Mouse (Mus musculus) lung, embryonic 16.5 days (tissue): ENCODE measurements around the gene Sart3. TPM values are rescaled to one million over a fixed set of nuclear protein-coding genes. Genes with fewer than 3 reads are reported as not detected.

Experiments
- ATAC-seq: fragments of 200-750 bp; cut with Nextera tagmentation; 2 replicates; pipeline ENCODE4 v1.8.0; 2017; ENCODE audit warnings: low read depth, mild to moderate bottlenecking, moderate library complexity
- H3K27ac ChIP-seq: fragments of 300-500 bp; sonication (generic); 2 replicates; pipeline ENCODE4 v1.5.1; 2014; ENCODE audit warnings: mild to moderate bottlenecking, control low read depth, low read length
- H3K27me3 ChIP-seq: fragments of 300-500 bp; sonication (generic); 2 replicates; pipeline ENCODE4 v1.6.1; 2014; ENCODE audit warnings: low read depth, low read length, mixed read lengths; ENCODE audit not compliant: control insufficient read depth, insufficient read depth
- H3K36me3 ChIP-seq: fragments of 300-500 bp; sonication (generic); 2 replicates; pipeline ENCODE4 v1.6.1; 2014; ENCODE audit warnings: low read length; ENCODE audit not compliant: control insufficient read depth, insufficient read depth
- H3K4me1 ChIP-seq: fragments of 300-500 bp; sonication (generic); replicated peaks from 2 replicates; pipeline ENCODE4 v1.6.1; 2014; ENCODE audit warnings: low read length, mixed read lengths; ENCODE audit not compliant: control insufficient read depth, insufficient read depth
- H3K4me2 ChIP-seq: fragments of 300-500 bp; sonication (generic); 2 replicates; pipeline ENCODE4 v1.6.1; 2014; ENCODE audit warnings: low read depth, low read length, control low read depth
- H3K4me3 ChIP-seq: fragments of 300-500 bp; sonication (generic); 2 replicates; pipeline ENCODE4 v1.5.1; 2014; ENCODE audit warnings: mild to moderate bottlenecking, low read length, control low read depth
- H3K9ac ChIP-seq: fragments of 300-500 bp; sonication (generic); 2 replicates; pipeline ENCODE4 v1.6.1; 2014; ENCODE audit warnings: low read length, control low read depth
- H3K9me3 ChIP-seq: fragments of 300-500 bp; sonication (generic); 2 replicates; pipeline ENCODE4 v1.6.1; 2016; ENCODE audit warnings: low read length; ENCODE audit not compliant: control insufficient read depth
- WGBS: fragments of 180-500 bp; shearing (Covaris S2); extraction: QIAGEN DNeasy Blood & Tissue Kit; methylation state at CpG from one replicate; pipeline ENCODE4 v1.1.7; 2014; 5-methylcytosine and 5-hydroxymethylcytosine counted together
- polyA plus RNA-seq: library from polyadenylated mRNA; unstranded; fragments of >200 nt; fragmentation: Nextera tagmentation; extraction: Ambion mirVana; gene quantifications from 2 replicates; pipeline ENCODE4 v1.2.1, GENCODE M21; 2015

Sart3 gene
- polyA plus RNA-seq, 1 experiment from 2014 or later, result 42.5 TPM

DNA sequence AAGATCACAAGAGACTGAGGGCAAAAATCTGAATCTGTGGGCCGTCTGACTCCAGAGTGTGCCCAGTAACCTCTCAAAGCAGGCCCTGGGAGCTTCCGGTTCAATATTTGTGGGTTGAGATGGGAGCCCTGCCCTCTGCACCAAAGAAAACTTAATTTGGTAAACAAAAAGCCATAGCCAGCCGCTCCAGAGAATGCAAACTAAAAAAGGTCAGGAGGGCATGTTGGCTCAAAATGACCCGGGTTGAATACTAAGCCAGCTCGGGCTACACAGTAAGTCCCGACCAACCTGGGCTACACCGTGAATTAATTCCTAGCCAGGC lies 37.3 kb downstream of the Sart3 start:
- no peaks in the 10 kb centered on the region for H3K9me3 ChIP-seq
- H3K27me3 ChIP-seq, result no peaks in the 10 kb centered on the region
- H3K27ac ChIP-seq, result peak overlapping the region; percentile 92
- H3K9ac ChIP-seq, result peak overlapping the region; percentile 70
- 14% methylated on average over 7 of the region's 7 CpGs for whole genome bisulfite sequencing
- peak overlapping the region; percentile 76 for H3K4me3 ChIP-seq
- peaks cover 12% of the 10 kb centered on the region for H3K4me1 ChIP-seq
- ATAC-seq, result no peak
- peak overlapping the region; percentile 82 for H3K4me2 ChIP-seq
- H3K36me3 ChIP-seq, result peaks cover 11% of the 10 kb centered on the region

DNA sequence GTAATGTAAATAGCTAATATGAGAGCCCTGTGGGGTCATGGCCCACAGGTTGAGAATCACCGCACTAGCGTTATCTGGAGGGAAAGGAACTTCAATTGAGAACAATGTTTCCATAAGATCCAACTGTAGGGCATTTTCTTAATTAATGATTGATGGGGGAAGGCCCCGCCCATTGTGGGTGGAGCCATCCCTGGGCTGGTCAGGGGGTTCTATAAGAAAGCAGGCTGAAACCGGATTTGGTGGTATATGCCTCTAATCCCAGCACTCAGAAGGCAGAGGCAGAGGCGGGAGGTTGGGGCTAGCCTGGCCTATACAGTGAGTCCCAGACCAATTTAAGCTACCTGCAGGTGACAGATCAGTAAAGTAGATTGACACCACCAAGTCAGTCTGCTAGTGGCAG lies 37.9 kb downstream of the Sart3 start:
- ATAC-seq, result no peak
- Histone ChIP-seq H3K4me3 (no peak overlapping the region), H3K9me3 (no peaks in the 10 kb centered on the region), H3K36me3 (peaks cover 8% of the 10 kb centered on the region), H3K4me2 (no peak overlapping the region), H3K9ac (no peak overlapping the region), H3K27me3 (no peaks in the 10 kb centered on the region), H3K4me1 (peaks cover 12% of the 10 kb centered on the region), H3K27ac (no peak overlapping the region)
- WGBS, result 63% methylated on average over 5 of the region's 5 CpGs

DNA sequence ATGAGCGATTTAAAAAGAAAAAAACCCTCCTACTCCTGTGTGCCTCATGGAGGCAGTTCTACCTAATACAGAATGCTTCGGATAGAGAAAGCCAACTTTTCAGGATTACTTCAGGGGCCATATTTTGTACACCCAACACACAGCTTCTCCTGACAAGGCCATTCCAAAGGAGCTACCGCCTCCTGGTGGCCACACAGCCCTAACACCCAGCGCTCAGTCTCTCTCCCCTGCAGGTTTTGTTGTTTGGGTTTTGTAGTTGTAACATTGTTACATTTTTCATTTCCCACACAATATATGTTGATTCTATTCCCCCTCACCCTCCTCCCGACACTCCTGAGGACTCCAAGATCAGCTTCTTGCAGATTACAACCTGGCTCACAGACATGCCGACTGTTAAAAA lies 40.1 kb downstream of the Sart3 start:
- Histone ChIP-seq H3K27me3 (no peaks in the 10 kb centered on the region), H3K9me3 (no peaks in the 10 kb centered on the region), H3K4me2 (no peak overlapping the region), H3K4me1 (peaks cover 12% of the 10 kb centered on the region), H3K27ac (no peak overlapping the region), H3K36me3 (no peaks in the 10 kb centered on the region), H3K4me3 (no peak overlapping the region), H3K9ac (no peak overlapping the region)
- 23% methylated on average over 6 of the region's 6 CpGs for WGBS
- no peak for ATAC-seq

DNA sequence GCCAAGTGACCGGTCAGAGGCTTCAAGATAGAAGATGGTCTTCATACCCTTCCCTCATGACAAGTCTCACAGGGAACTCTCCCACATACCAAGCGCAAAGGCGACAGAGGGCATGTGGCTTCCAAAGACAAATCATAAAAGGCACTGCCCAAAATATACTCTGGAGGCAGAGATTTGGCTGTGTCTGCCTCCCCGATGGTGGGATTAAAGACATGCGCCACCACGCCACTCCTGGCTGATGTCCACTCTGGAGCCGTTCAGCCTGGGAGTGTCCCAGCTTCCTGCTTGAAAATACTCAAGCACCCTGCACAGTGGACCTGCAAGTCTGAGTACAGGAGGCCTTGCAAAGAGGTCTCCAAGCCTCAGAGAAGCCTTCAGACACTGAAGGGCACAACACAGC lies 41.1 kb downstream of the Sart3 start:
- Histone ChIP-seq H3K4me3 (no peak overlapping the region), H3K4me2 (no peak overlapping the region), H3K36me3 (no peaks in the 10 kb centered on the region), H3K27me3 (no peaks in the 10 kb centered on the region), H3K9me3 (no peaks in the 10 kb centered on the region), H3K27ac (no peak overlapping the region), H3K9ac (no peak overlapping the region), H3K4me1 (peaks cover 4% of the 10 kb centered on the region)
- ATAC-seq, result no peak
- WGBS, result 80% methylated on average over 7 of the region's 7 CpGs

DNA sequence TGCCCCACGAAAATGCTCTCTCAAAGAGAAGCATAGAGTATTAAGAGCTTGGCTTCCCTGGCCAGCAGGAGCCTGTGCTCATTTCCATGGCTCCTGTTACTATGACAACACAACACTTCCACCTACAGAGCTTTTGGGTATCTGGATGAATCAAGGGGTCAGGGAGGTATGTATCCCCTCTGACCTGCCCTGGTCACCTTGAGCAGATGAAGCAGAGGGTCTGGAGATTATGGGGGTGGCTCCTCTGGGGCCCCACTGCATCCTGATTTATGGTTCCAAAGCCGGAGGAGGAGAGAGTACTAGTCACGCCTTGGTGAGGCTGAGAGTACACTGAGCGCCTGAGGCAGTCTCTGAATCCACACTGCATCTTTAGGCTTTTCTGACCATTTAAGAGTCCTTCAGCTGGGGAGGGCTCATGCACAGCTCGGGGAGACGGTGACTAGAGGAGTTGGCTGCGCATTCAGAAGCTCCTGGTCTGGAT lies 41.6 kb downstream of the Sart3 start:
- H3K27ac ChIP-seq, result no peak overlapping the region
- H3K9me3 ChIP-seq, result no peaks in the 10 kb centered on the region
- no peak overlapping the region for H3K9ac ChIP-seq
- no peaks in the 10 kb centered on the region; the same call in 1 of the 2 replicates for H3K27me3 ChIP-seq
- ATAC-seq, result no peak
- no peak overlapping the region for H3K4me2 ChIP-seq
- peaks cover 4% of the 10 kb centered on the region for H3K4me1 ChIP-seq
- H3K36me3 ChIP-seq, result no peaks in the 10 kb centered on the region
- no peak overlapping the region for H3K4me3 ChIP-seq
- 65% methylated on average over 7 of the region's 7 CpGs for WGBS

DNA sequence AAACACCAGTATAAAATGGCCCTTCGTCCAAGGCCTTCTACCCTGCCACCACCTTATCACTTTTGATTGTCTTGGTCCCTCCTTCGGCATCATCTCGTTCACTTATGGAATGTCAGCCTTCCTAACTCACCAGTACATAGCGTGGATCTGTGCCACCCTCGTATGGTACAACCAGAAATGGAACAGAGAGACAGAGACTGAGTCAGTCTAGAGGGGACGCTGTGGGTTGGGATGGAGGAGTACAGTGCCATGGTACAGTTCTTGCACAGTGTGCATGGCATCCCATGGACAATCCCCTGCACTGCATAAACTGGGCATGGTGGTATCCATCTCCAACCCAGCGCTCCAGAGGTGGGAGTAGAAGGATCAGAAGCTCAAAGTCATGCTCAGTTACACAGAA lies 43.6 kb downstream of the Sart3 start:
- H3K9me3 ChIP-seq, result no peaks in the 10 kb centered on the region
- ATAC-seq, result no peak
- H3K4me1 ChIP-seq, result no peaks in the 10 kb centered on the region
- no peaks in the 10 kb centered on the region; the same call in 1 of the 2 replicates for H3K27me3 ChIP-seq
- H3K4me2 ChIP-seq, result no peak overlapping the region
- H3K36me3 ChIP-seq, result no peaks in the 10 kb centered on the region
- no peak overlapping the region for H3K9ac ChIP-seq
- no peak overlapping the region for H3K27ac ChIP-seq
- 80% methylated on average over 7 of the region's 7 CpGs for WGBS
- H3K4me3 ChIP-seq, result no peak overlapping the region

DNA sequence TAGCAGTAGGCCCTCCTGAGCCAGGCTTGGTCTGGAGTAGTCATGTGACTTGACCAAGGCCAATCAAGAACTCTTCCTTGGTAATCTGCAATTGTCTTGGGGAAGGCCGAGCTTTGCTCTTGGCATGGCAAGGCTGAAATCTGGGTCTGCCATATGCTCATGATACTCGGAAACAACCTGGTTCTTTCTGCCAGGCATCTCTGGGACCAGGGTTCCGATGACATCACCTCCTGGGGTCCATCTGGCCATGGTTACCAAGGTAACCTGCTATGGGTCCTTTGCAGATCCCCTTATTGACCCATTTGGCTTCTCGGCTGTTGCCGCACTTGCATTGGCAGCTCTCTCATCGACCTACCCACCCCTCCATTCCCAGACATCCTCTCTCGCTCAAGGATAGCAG lies 44.3 kb downstream of the Sart3 start:
- WGBS, result 76% methylated on average over 7 of the region's 7 CpGs
- H3K36me3 ChIP-seq, result no peaks in the 10 kb centered on the region
- no peak overlapping the region for H3K27ac ChIP-seq
- no peaks in the 10 kb centered on the region for H3K4me1 ChIP-seq
- H3K9me3 ChIP-seq, result no peaks in the 10 kb centered on the region
- no peak overlapping the region for H3K4me2 ChIP-seq
- no peak overlapping the region for H3K9ac ChIP-seq
- ATAC-seq, result no peak
- no peaks in the 10 kb centered on the region; the same call in 1 of the 2 replicates for H3K27me3 ChIP-seq
- no peak overlapping the region for H3K4me3 ChIP-seq

DNA sequence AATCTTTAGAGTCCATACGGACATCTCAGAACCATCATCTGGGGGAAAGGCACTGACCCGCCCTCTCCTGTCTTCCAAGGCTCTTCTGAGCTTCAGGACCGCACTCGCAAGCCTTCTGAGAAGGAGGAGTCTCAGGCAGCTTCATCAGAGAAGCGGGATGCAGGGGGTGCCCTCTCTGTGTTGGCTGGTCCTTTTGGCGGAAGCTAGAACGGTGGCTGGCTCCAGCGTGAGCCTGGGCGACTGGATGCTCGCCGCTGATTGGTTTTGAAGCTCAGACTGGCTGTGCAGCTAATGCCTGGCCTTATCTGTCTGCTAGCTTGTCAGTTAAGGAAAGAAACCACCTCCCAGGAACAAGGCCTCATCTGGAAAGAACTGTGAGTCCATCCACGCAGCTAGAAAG lies 45.1 kb downstream of the Sart3 start:
- no peak for ATAC-seq
- H3K9me3 ChIP-seq, result no peaks in the 10 kb centered on the region
- 55% methylated on average over 12 of the region's 12 CpGs for WGBS

DNA sequence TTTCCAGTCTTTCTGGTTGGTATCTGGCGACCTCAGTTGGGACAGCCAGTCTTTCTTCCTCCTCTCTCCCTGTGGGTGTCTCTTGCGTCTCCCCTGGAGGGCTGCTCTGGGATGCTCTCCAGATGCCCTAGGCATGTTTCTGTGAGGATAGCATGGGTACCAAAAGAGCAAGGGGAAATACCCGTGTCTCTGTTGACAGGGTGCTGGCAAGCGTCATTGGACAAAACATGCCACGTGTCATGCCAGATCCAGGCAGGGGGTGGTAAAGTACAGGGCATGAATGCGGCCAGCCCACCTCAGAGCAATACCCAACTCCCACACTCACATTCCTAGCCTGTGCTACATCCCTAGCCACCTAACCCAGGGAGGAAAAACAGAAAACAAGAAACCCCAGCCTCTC lies 45.7 kb downstream of the Sart3 start:
- H3K9me3 ChIP-seq, result no peaks in the 10 kb centered on the region
- WGBS, result 76% methylated on average over 6 of the region's 6 CpGs
- no peak overlapping the region for H3K4me3 ChIP-seq
- ATAC-seq, result no peak
- no peak overlapping the region for H3K4me2 ChIP-seq
- H3K27ac ChIP-seq, result no peak overlapping the region
- no peak overlapping the region for H3K9ac ChIP-seq
- no peaks in the 10 kb centered on the region for H3K36me3 ChIP-seq
- no peaks in the 10 kb centered on the region; the same call in 1 of the 2 replicates for H3K27me3 ChIP-seq
- H3K4me1 ChIP-seq, result no peaks in the 10 kb centered on the region

More for the DNA sequence above, 45.1 kb downstream of the Sart3 start:
- no peak overlapping the region for H3K4me3 ChIP-seq
- H3K9ac ChIP-seq, result no peak overlapping the region
- H3K36me3 ChIP-seq, result no peaks in the 10 kb centered on the region
- H3K4me1 ChIP-seq, result no peaks in the 10 kb centered on the region
- H3K27me3 ChIP-seq, result no peaks in the 10 kb centered on the region; the same call in 1 of the 2 replicates
- H3K27ac ChIP-seq, result no peak overlapping the region
- no peak overlapping the region for H3K4me2 ChIP-seq

DNA sequence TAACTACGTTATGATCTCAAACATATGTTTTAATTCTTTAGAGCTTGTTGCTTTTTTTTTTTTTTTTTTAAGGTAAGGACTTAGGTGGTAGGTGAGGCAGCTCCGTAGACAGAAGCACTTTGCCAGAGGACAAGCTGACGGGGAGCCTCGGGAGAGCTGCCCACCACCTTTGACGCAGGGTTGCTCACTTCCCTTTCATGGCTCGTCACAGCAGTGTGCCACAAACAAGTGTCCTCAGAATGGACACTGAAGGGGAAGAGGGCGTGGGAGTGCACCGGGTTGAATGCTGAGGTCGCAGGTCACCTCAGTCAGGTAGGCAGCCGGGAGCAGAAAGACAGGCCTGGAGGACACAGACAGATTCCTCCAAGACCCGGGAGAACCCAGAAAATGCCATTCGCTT lies 46.9 kb downstream of the Sart3 start:
- no peaks in the 10 kb centered on the region; the same call in 1 of the 2 replicates for H3K27me3 ChIP-seq
- ATAC-seq, result no peak
- 64% methylated on average over 12 of the region's 12 CpGs for WGBS
- no peak overlapping the region for H3K4me3 ChIP-seq
- H3K9me3 ChIP-seq, result no peaks in the 10 kb centered on the region
- H3K36me3 ChIP-seq, result no peaks in the 10 kb centered on the region
- H3K4me1 ChIP-seq, result no peaks in the 10 kb centered on the region
- H3K9ac ChIP-seq, result no peak overlapping the region
- no peak overlapping the region for H3K27ac ChIP-seq
- H3K4me2 ChIP-seq, result no peak overlapping the region
